Mouse (Mus musculus): Measurements from ENCODE around the gene Arhgap8.

GRCm38 (mm10) chr15:84677943-84678342, 41.9 kb upstream of the Arhgap8 start:
- no peak for TF ChIP-seq CTCF (IDR thresholded peaks at IDR 0.05; ENCODE audit: borderline replicate concordance, control insufficient read depth, extremely low read depth, insufficient read depth, low read length, poor library complexity)
- TF ChIP-seq POLR2A (IDR thresholded peaks at IDR 0.05; ENCODE audit: control insufficient read depth, extremely low read depth, insufficient read depth, low read length, poor library complexity): no peak

Measured in thymus, adult 2 months (tissue).